Mouse (Mus musculus) lung, adult 2 months (tissue): ENCODE data around the gene Ipmk.

ENCODE experiments used
- CTCF ChIP-seq: fragments of 200-500 bp; IDR thresholded peaks from 2 replicates; pipeline ENCODE4 v1.5.1; 2011; ENCODE audit warnings: mild to moderate bottlenecking, low read length, control low read depth; ENCODE audit not compliant: insufficient read depth
- POLR2A ChIP-seq: fragments of 200-500 bp; IDR thresholded peaks from 2 replicates; pipeline ENCODE4 v1.6.1; 2011; ENCODE audit warnings: low read depth, mild to moderate bottlenecking, control low read depth, low read length, borderline replicate concordance; ENCODE audit errors: extremely low read depth

- TF ChIP-seq POLR2A: no peak
- TF ChIP-seq CTCF: no peak
Measured at GRCm38 (mm10) chr10:71427381-71427780, 79.8 kb downstream of the Ipmk start.
